Mouse (Mus musculus): ENCODE results near the gene Bcl10. TPM values are rescaled to one million over a fixed set of nuclear protein-coding genes. Genes with fewer than 3 reads are reported as not detected.
"Not testable (repeated sequence)": the region's sequence is repeated elsewhere in the genome, so short reads cannot be mapped to it uniquely, and the experiment has no call there.

Gene Bcl10
- 45.4 and 53.9 TPM in 2 replicates for polyA plus RNA-seq (2011; ENCODE audit: insufficient read length, low read depth, missing spikeins)

DNA sequence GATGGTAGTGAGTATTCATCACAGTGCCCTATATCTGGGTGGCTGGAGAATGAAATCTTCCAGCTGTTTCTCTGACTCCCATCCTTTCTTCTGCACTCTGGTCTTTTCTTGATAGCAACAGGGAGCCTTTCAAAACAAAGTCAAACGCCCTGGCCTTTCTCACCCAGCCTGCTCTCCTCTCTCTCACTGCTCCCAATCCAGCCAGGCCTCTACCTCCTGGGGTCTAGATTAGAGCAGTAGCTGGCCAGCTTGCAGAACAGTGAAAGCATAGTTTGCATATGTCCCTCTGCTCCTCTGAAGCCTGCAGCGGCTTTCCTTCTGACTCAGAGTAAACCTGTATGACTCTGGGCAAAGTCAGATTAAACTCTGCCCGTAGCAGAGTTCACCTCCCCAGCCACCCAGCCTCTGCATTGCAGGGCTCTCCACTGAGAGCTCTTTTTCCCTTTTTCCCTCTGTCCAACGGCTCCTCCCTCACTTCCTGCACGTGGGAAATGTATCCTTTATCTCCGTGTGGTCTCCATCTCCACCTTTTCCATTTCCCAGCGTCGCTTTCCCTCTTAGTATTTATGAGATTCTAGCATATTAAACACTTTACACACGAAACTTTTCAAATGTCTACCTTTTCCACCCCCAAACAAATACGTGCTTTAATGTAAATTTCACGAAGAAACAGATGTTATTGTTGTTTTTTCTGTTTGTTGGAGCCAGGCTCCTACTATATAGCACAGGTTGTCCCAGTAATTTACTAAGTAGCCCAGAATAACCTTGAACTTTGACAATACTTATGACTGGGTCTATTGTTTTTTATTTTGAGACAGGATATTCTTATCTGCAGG lies at the start of gene Bcl10:
Gene Bcl10, plus strand, starts transcription at position 786 of the 836 bp plus-strand sequence.
- H3K4me3 ChIP-seq (ENCODE audit: insufficient read depth, low read length): peak within 1 kb of the TSS; percentile 33; the same call in 1 of the 2 replicates
- peaks cover 7% of the 10 kb centered on the region for H3K4me1 ChIP-seq (ENCODE audit: control insufficient read depth, insufficient read depth, low read length)
- peak within 1 kb of the TSS; percentile 87 for H3K27ac ChIP-seq (ENCODE audit: insufficient read depth, low read length)
- no peak for TF ChIP-seq CTCF (IDR thresholded peaks at IDR 0.05; ENCODE audit: borderline replicate concordance, insufficient read depth, low read length)
- TF ChIP-seq POLR2A (IDR thresholded peaks at IDR 0.05; ENCODE audit: low read depth, low read length): no peak

DNA sequence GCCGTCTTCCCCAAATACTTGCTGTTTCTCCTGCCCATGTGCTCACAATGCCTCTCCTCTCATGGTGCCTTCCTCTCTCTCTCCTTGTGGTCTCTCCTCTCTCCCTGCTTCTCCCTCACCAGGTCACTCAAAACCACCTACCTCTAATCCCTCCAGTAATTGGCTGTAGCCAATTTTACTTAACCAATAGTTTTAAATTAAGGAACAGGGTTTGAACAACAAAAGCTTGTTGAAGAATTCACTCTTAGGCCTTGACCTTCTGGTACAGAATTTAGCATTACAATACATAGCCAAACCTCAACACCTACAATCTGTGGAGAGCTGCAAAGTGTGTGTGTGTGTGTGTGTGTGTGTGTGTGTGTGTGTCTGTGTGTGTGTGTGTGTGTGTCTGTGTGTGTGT lies 49.3 kb upstream of the Bcl10 start:
- no peak overlapping the region for H3K4me3 ChIP-seq (ENCODE audit: insufficient read depth, low read length)
- 0 out of 2 replicates have a peak, but pooled peaks cover 5% of the 10 kb centered on the region for H3K4me1 ChIP-seq (ENCODE audit: control insufficient read depth, insufficient read depth, low read length)
- 0 out of 2 replicates have a peak overlapping the region, but pooled peaks have one; percentile 98 for H3K27ac ChIP-seq (ENCODE audit: insufficient read depth, low read length)
- TF ChIP-seq CTCF (IDR thresholded peaks at IDR 0.05; ENCODE audit: borderline replicate concordance, insufficient read depth, low read length): no peak
- no peak for TF ChIP-seq POLR2A (IDR thresholded peaks at IDR 0.05; ENCODE audit: low read depth, low read length)

DNA sequence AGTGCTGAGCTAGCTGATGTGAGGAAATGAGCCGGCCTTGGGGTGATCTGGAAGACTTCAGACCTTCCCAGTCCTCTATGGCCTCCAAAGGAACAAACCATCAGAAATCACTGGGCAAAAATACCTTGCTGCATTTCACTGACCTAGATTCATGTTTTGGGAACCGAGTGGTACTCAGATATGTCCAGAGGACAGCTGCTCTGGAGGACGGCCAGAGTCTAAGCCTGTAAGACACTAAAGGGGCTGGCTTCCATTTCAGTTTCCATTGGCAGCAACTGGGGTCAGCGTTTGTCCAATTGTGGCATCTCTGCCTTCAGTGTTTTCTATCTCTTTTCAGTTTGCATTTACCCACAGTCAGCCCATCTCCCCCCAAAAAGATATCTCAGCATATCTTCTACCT lies 48.5 kb upstream of the Bcl10 start:
- Histone ChIP-seq H3K4me3 (ENCODE audit: insufficient read depth, low read length) (no peak overlapping the region), H3K4me1 (ENCODE audit: control insufficient read depth, insufficient read depth, low read length) (0 out of 2 replicates have a peak, but pooled peaks cover 5% of the 10 kb centered on the region), H3K27ac (ENCODE audit: insufficient read depth, low read length) (no peak overlapping the region)
- no peak for TF ChIP-seq CTCF (IDR thresholded peaks at IDR 0.05; ENCODE audit: borderline replicate concordance, insufficient read depth, low read length)
- no peak for TF ChIP-seq POLR2A (IDR thresholded peaks at IDR 0.05; ENCODE audit: low read depth, low read length)

DNA sequence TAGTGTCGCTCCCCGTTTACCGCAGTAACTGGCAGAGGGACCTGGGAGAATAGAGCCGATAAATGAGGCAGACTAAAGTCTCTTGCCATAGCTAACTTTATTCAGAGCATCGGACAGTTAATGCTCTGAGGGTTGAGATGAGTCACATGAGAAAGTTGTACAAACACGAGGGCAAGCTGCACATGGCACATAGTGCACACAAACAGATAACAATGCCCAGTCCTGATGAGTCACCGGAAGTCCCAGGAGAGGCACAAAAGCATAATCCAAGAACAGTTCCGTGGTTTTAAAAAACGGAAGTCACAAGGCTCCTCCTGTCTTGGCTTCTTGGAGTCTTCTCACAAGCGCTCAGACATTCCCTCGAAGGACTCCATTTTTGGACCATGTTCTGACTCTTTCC lies 46.5 kb upstream of the Bcl10 start:
- no peak overlapping the region for H3K4me3 ChIP-seq (ENCODE audit: insufficient read depth, low read length)
- peak overlapping the region; percentile 66 for H3K27ac ChIP-seq (ENCODE audit: insufficient read depth, low read length)
- TF ChIP-seq POLR2A (IDR thresholded peaks at IDR 0.05; ENCODE audit: low read depth, low read length): no peak
- no peak for TF ChIP-seq CTCF (IDR thresholded peaks at IDR 0.05; ENCODE audit: borderline replicate concordance, insufficient read depth, low read length)
- H3K4me1 ChIP-seq (ENCODE audit: control insufficient read depth, insufficient read depth, low read length): 0 out of 2 replicates have a peak, but pooled peaks cover 5% of the 10 kb centered on the region

DNA sequence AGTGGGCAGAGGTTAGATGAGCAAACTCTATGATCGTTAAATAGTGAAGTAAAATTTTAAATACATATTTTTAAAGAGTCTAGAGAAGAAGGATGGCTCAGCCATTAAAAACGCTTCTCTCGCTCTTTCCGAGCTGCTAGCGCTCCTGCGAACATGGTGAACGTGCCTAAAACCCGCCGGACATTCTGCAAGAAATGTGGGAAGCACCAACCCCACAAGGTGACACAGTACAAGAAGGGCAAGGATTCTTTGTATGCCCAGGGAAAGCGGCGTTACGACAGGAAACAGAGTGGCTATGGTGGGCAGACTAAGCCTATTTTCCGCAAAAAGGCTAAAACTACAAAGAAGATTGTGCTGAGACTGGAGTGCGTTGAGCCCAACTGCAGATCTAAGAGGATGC lies 43.7 kb upstream of the Bcl10 start:
- not testable (repeated sequence) for H3K4me1 ChIP-seq (ENCODE audit: control insufficient read depth, insufficient read depth, low read length); H3K27ac ChIP-seq (ENCODE audit: insufficient read depth, low read length); H3K4me3 ChIP-seq (ENCODE audit: insufficient read depth, low read length)

DNA sequence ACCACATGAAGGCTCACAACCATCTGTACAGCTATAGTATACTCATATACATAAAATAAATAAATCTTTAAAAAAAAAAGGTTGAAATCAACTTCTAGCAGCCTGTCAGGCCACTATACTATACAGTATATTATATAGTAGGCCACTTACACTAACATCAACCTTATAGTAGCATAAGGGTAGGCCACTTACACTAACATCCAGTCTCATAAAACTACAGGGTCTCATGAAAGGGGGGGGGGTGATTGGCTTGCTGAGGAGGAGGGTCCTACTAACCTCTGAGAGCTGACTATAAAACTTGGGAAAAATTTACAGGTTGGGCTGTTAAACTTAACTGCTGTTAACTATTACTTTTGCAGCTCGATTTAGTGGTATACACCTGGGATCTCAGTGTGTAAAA lies 42.3 kb upstream of the Bcl10 start:
- TF ChIP-seq CTCF (IDR thresholded peaks at IDR 0.05; ENCODE audit: borderline replicate concordance, insufficient read depth, low read length) (no peak), POLR2A (IDR thresholded peaks at IDR 0.05; ENCODE audit: low read depth, low read length) (no peak)
- no peak overlapping the region for H3K27ac ChIP-seq (ENCODE audit: insufficient read depth, low read length)
- peaks cover 5% of the 10 kb centered on the region; the same call in 1 of the 2 replicates for H3K4me1 ChIP-seq (ENCODE audit: control insufficient read depth, insufficient read depth, low read length)
- H3K4me3 ChIP-seq (ENCODE audit: insufficient read depth, low read length): no peak overlapping the region

DNA sequence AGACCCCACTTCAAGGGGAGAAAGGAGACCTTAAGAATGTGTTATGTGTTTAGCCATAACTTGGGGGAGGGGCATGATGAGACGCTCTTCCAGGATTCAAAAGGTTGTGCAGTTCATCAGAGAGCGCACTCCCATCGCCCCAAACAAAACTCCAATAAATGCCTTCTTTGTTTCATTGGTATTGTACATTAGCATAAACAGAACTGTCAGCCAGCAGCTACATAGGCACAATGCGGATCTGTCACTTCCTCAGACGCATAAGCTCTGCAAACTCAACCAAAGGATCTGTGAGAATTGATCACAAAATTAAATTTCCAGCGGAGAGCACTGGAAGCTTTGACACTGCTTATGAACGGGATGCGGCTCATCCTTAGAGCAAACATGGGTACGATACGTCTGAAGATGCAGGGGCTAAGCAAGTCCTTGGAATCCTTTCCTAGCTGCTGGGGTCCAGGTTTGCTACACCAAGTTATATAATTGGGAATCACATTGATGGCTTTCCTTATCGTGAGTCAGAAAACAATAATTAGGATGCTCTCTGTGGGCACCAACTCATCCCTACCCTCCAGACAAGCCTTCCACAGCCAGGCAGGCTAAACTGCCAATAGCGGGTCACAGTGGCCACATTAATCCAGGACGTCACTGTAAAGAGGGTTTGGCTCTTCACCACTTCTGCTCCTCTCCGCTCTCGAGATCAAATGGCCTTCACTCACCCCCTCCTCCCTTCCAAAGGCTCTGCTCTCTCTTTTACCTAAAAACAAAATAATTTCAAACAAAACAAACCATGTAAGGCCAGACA lies 40.3 kb upstream of the Bcl10 start:
- Histone ChIP-seq H3K27ac (ENCODE audit: insufficient read depth, low read length) (no peak overlapping the region), H3K4me3 (ENCODE audit: insufficient read depth, low read length) (no peak overlapping the region), H3K4me1 (ENCODE audit: control insufficient read depth, insufficient read depth, low read length) (peaks cover 10% of the 10 kb centered on the region)
- no peak for TF ChIP-seq CTCF (IDR thresholded peaks at IDR 0.05; ENCODE audit: borderline replicate concordance, insufficient read depth, low read length)
- TF ChIP-seq POLR2A (IDR thresholded peaks at IDR 0.05; ENCODE audit: low read depth, low read length): no peak

DNA sequence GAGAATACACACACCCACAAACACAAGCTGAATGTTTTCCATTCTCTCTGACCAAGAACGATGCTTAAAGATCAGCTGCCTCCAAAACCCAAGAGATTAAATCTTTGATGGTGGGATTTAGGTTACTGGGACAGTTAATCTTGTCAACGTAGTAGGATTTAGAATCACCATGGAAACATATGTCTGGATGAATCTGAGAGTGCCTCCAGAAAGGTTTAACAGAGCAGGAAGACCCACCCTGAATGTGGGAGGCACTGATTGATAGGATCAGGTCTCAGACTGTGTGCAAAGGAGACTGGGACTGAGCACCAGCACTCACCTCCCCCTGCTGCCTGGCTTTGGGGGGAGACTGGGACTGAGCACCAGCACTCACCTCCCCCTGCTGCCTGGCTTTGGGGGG lies 39.4 kb upstream of the Bcl10 start:
- Histone ChIP-seq H3K27ac (ENCODE audit: insufficient read depth, low read length) (no peak overlapping the region), H3K4me3 (ENCODE audit: insufficient read depth, low read length) (no peak overlapping the region), H3K4me1 (ENCODE audit: control insufficient read depth, insufficient read depth, low read length) (peaks cover 17% of the 10 kb centered on the region)
- TF ChIP-seq CTCF (IDR thresholded peaks at IDR 0.05; ENCODE audit: borderline replicate concordance, insufficient read depth, low read length): no peak

DNA sequence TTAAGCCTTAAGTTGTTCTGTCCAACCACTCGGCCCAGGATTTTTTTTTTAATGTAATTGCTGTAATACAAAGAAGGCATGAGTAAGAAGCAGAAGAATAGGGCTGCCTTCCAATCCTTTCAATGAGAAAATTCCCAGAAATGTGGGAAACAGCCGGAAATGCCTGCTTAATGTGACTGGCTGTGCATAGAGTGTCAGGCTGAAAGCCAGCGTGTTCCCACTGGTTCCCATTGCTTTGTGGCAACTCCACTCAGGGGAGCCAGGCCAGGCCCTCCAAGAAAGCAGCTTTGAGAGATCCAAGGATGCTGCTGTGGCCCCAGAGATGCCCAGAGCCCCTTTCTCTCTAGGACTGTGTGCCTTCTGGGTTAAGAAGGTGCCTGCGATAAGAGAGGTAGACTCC lies 37.2 kb upstream of the Bcl10 start:
- TF ChIP-seq POLR2A (IDR thresholded peaks at IDR 0.05; ENCODE audit: low read depth, low read length) (no peak), CTCF (IDR thresholded peaks at IDR 0.05; ENCODE audit: borderline replicate concordance, insufficient read depth, low read length) (no peak)
- no peak overlapping the region for H3K4me3 ChIP-seq (ENCODE audit: insufficient read depth, low read length)
- peaks cover 17% of the 10 kb centered on the region for H3K4me1 ChIP-seq (ENCODE audit: control insufficient read depth, insufficient read depth, low read length)
- peak overlapping the region; percentile 98 for H3K27ac ChIP-seq (ENCODE audit: insufficient read depth, low read length)
